Mouse (Mus musculus) kidney, postnatal 4 days (tissue): Measurements from ENCODE around the gene Mdga1.

ENCODE experiments used
- DNase-seq, 2 experiments: peaks; one replicate each; pipeline ENCODE4 v3.0.0; 2021; ENCODE audit warnings: mixed read lengths in 2 of 2

Mdga1 gene

DNA sequence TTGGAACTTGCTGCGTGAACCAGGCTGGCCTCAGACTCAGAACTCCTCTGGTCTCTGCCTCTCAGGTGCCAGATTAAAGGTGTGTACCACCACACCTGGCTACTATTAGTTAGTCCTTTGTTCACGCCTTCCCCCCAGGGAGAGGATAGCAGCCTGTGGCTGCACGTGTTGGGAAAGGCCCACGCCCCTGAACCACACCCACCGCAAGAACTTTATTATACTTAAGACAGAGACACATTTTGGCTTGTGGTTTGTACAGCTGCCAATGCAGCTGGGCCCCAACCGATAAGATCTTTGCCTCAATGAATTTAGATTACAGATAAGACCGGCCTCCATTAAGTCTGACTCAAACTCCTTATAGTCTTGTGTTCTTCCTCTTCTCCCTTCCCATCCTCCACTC, 10.0 kb upstream of the Mdga1 start:
- no peak for DNase-seq

DNA sequence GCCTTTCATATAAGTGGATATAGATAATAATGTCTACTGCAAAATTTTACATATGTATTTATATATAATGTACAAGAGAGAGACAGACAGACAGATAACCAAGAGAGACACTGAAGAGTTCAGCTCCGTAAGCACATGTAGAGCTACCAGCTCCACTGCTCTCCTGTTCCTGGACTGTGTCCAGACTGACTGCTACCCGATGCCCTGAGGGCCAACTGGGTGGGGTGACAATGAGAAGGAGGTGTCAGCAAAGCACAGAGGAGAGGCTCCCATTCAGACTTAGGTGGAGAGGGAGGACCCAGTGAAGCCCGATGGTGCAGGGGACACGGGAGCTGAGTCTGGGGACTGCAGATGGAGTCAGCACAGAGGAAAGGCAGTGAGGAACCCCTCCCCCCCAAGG, 9.1 kb upstream of the Mdga1 start:
- DNase-seq, result no peak

DNA sequence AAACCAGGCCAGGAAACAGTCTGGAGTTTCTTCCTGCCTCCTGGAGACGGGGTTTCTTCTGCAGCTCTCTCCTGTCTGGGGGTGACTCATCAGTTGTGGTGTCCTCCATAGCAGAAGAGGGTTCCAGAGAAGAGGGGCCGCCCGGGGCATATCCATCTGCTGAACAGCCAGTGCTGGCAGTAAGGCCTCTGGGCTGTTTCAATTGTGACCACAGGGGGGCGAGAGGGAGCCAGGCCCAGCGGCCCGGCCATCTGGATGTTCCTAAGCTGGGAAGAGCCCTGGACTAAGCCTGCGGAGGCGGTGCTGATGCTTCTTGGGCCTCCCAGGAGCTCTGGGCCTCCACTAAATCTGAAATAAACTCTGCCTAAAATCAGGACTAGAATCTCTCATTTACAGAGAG, 5.8 kb upstream of the Mdga1 start:
- peak; percentile 93 for DNase-seq

DNA sequence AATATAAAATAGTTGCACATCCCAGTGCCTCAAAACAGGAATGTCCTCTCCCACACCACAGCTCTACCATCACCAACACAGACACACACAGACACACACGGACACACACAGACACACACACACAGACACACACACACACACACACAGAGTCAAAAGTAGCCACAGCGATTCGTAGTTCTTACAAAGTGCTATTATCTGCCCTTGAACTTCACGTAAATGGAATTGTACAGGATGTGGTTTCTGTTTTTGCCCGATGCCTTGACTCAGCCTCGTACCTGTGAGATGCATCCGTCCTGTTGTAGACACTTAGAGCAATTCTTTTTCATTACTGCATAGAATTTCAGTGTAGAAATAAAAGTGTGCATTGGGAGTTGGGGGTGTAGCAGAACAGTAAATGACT, 3.3 kb upstream of the Mdga1 start:
- DNase-seq, result no peak

DNA sequence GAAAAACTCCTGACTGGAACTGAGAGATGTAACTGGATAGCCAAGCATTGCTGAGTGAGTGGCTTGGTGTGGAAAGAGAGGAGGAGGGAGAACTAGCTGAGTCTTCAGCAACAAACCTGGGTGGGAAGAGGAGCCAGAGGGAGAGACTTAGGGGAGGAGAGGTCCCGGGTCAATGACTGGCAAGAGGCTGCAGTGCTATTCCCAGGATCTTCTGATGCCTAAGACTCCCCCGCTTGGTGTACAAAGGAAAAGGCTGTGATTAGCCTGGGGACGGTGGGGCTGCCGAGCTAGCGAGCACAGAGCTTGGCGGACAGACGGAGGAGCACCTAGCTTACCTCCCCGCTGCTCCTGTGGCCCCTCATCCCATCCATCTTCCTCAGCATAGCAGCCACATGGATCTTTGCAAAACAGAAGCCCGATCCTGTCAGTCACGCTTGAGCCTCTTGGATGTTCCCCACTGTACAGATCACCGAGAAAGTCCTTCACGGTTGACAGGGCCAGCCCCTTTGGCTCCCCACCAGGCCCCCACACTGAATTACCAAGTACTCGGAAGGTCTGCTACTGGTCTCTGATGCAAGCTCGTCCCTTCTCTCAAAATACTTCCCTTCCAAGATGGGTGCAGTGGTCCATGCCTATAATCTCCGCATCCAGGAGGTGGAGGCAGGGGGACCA, 2.0 kb upstream of the Mdga1 start:
- peak in 1 of 2 experiments; percentile 41 for DNase-seq

DNA sequence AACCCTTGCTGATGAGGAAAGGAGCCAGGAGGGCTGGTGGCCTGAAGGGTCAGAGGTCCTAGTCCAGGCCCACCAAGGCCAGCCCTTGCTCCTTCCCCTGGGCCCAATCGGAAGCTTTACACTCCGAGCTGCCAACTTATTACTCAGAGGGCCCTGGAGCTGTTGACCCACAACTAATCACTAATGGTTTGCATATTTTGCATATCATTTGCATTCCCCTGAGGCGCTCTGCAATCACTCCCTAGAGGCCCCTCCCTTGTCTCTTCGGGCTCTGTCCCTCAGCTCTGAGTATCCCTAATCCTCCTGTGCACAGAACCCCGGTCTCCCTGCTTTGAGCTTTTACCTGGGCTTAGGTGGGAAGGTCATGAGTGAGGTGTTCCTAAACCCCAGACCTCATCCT, 4.4 kb downstream of the Mdga1 start:
- peak in 1 of 2 experiments; percentile 18 for DNase-seq

DNA sequence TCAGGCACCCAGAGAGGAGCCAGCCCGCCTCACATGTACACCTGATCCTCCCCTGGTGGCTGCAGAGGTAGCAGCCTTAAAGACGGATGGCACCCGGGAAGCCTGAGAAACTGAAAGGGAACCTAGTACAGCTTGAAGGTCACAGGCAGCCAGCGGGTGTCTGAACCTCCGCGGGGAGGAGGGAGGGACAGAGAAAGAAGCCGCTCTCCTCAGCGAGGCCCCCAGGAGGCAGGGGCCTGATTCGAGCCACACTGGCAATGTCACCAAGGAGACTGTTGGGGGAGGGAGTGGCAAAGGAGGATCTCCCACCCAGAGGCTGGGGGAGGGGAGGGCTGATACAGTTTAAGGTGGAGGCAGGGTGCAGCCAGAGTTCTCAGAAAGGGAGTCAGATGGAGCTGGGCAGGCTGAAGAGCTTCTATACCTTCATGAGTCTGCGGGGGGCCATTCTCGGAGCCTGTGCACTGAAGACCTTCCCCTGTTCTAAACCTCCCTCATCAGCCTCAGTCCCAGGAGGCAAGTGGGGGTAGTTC, 6.1 kb downstream of the Mdga1 start:
- DNase-seq, result peak; percentile 37 to 56

DNA sequence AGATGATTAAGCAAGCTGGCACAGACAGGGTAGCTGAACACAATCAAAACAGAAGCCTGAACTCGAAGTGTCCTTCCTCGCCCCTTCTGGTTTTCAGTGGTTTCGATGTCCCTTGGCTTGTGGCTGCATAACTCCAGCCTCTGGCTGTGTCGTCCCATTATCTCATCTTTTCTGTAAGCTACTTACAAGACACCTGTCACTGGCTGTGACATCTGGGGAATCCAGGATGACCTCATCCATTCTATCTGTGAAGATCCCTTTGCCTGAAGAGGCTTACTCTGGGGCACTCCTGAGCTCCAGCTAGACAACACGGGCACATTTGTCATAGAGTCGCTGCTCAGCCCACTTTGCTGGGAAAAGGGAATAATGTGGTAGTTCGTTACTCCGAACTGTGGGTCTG, 14.0 kb downstream of the Mdga1 start:
- no peak for DNase-seq

DNA sequence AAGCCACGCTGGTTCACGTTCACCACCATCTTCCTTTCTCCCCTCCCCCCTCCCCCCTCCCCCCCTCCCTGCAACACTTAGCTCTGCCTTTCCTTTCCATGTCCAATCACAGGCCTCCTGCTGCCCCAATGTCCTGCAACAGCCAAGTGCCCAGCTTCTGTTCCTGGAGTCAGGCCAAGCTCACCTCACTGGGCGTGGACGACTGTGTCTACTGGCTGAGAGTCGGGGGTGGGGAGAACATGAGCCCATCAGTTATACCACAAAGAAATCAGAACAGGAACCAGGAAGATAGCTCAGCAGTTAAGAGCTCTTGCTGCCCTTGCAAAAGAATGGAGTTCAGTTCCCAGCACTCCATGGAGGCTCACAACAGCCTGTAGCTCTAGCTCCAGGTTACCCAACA, 15.6 kb downstream of the Mdga1 start:
- DNase-seq, result no peak

DNA sequence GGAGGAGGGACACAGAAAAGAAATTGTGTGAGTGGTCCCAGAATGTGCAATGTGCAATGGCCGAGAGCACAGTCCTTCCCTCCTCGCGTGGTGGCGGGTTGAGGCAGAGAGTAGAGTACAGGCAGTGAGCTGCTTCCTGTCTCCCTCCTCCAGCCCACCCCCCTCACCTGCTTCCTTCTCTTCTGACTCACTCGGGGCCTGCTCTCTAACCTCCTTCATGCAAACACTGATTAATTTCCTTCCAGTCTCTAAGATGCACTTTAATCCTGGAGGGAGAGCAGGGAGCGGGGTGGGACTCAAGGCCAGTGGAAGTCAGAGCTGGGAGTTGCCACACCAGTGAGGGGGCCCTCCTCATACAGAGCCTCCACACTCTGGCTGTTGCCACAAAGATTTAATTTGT, 18.8 kb downstream of the Mdga1 start:
- peak; percentile 47 to 54 for DNase-seq

DNA sequence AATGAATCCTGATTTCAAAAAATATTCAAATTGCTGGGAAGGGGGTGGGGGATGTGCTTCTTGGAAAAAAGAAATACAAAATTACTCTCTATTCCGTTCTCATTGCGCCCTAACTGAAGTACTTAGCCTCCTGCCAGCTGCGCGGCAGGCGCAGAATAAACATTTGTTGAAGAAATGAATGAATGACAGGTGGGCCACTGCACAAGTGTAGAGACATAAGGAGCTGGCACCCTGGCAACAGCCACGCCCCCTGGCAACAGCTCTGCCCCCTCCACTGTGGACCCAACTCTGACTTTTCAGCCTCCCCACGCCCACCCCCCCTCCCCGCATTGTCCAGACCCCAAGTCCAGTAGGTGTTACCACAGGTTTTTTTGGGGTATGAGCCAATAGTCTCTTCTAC, 19.3 kb downstream of the Mdga1 start:
- DNase-seq, result no peak

DNA sequence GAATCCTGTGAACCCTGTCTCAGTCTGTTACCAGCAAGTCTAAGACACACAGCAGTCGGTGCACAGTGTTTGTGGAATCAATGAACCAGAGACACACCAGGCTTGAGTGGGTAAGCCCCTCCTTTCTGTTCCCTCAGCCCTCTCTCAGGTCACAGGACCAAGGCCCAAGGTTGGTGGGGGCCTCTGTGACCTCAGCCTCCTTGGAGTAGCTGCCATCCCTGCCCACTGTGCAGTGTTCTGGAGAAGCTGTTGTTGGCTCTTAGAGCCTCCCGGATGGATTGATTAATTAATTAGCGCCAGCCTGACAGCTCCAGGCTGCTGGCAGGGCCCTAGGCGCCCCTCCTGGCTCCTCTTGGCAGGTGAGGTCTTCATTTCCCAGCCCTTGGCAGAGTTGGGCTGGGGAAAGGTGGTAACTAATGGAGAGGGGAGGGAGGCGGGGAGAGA, 22.6 kb downstream of the Mdga1 start:
- peak in 1 of 2 experiments; percentile 37 for DNase-seq

DNA sequence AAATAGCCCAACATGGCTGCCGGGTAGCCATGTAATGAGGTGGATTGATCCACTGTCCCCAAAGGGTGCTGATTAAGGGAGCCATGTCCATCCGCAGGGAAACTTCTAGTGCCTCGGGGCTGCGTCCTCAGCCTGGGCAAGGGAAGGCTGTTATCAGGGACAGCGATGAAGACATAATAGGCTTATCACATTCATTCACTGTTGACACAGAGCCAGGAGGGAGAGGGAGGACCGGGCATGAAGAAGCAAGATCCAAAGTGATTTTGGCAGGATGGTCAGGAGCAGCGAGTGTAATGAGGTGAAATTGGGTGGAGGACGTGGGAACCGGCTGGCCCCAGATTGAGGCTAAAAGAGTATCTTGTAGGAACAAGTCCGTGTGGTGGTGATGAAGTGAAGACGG, 25.5 kb downstream of the Mdga1 start:
- no peak for DNase-seq

DNA sequence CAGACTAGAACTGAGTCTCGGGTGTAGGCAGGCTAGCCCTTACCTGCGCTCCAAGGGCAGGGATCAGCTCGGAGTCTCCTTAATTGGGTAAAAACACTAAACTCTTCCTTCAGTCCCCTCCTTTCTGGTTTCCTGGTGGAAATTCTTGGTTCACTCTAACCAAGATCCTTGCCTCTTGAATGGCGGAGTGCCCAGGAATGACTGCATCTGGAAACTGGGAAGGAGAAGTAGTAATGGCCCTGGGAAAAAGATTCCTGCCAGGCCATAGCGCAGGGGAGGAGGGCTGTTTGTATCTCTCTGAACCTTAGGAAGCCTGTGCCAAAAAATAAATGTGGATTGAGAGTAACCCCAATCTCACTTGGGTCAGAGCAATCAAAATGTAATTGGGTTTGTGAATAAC, 30.9 kb downstream of the Mdga1 start:
- DNase-seq, result no peak

DNA sequence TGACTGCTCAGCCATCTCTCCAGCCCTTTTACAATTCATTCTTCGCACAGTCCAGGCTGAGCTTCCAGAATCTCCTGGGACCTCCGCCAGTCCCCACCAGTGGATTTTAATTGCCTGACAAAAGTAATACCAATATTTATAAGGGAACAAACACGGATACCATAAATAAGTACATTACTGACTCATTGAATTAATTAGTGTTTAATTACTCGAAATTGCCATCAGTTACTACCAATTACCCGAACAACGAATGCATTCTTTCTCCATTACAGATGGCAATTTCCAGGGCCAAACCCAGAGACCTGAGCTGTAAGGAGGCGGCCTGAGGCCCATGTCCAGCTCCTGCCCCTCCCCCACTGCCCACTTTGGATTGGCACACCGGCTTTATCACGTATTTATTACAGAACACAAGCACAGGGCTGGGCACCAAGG, 32.5 kb downstream of the Mdga1 start:
- DNase-seq, result no peak

DNA sequence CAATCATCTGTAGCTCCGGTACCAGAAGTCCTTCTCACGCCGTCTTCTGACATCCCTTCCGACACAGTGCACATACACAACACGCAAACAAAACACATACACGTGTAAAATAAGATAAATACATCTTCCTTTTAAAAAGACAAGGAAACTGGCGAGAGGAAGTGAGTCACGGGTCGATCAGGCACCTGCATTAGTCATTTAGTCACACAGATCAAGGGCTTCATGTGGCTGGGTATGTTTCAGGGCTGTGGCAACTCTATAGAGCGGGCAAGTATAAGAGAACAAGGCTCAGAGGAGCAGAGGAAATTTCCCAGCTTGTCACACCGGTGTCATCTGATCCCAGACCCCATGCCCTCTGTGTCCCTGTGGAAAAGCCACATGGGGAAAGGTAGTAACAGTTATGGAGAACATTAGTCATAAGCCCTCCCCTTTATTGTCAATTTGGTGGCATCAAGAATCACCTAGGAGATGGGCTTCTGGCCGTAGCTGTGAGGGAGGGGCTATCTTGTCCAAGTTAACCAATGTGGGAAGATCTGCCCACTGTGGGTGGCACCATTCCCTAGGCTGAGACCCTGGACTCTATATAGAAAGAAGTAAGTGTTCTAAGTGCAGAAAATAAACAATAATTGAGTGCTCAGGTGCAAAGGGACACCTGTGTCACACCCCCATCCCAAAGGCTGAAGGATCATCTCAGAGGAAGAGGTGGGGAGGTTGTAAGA, 35.6 kb downstream of the Mdga1 start:
- DNase-seq, result no peak

DNA sequence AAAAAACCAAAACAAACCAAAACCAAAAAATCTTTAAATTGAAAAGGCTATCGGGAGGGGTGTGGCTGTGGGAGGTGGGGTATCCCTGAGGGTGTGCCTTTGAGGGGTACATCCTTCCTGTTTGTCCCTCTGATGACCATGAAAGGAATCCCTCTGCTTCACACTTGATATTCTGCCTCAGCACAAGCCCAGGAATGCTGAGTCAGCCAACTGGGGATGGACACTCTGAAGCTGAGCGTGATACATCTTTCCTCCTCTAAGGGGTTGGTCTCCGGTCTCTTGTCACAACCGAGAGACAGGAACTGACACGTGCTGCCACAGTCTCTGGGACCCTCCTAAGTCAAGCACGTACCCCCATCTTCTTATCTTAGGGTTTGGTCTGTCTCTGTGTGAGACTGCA, 37.1 kb downstream of the Mdga1 start:
- no peak for DNase-seq

DNA sequence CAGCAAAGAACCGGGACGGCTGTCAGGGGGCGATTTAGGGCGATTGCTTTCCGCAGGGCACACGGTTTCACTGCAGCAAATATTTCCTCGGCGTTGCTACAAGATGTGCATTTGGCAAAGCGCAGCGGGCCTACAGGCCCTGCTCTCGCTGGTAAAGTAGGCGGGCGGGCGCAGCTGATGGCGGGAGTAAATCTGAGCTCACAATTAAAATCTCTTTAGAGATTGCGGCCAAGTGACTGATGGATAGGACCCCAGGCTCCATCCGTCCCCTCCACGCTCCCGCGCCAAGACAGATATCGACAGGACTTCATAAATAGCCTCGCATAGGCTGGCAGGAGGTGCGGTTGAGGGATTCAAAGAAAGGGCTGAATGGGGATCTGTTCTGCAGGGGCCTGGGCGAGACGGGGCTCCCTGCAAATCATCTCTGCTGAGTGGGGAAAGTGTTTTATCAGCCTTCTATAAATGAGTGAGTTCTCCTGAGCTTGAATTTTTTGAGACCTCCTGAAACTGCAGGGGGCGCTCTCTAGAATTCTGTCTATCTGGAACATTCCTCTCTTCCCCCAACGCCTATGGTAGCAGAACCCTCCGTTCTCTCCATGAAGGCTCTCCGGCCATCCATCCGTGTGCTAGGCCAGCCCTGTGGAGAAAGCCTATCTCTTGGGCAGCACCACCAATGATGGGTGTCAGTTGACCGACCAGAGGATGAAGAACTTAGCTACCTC, 38.5 kb downstream of the Mdga1 start:
- DNase-seq, result no peak

DNA sequence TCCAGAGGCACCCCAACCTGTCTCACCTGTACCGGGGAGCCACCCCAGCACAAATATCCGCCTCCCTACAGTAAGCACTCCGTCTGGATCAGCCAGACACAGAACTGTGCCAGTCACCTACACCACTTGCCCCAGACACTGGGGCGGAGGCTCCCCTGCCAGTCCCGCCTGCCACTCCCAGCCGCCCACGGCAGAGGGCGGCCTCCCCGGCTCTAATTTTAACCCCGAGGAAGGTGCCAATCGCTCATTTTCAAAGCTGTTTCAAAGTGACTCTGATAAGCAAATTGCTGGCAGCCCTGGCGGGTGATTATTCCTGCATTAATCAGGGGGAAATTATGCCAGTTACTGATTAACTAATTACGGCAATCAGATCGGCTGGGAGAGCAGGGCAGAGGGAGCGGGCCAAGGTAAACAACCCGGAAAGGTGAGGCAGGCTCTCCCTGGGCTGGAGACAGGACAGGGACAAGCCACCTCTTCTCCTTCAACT, 41.1 kb downstream of the Mdga1 start:
- peak; percentile 68 to 72 for DNase-seq

DNA sequence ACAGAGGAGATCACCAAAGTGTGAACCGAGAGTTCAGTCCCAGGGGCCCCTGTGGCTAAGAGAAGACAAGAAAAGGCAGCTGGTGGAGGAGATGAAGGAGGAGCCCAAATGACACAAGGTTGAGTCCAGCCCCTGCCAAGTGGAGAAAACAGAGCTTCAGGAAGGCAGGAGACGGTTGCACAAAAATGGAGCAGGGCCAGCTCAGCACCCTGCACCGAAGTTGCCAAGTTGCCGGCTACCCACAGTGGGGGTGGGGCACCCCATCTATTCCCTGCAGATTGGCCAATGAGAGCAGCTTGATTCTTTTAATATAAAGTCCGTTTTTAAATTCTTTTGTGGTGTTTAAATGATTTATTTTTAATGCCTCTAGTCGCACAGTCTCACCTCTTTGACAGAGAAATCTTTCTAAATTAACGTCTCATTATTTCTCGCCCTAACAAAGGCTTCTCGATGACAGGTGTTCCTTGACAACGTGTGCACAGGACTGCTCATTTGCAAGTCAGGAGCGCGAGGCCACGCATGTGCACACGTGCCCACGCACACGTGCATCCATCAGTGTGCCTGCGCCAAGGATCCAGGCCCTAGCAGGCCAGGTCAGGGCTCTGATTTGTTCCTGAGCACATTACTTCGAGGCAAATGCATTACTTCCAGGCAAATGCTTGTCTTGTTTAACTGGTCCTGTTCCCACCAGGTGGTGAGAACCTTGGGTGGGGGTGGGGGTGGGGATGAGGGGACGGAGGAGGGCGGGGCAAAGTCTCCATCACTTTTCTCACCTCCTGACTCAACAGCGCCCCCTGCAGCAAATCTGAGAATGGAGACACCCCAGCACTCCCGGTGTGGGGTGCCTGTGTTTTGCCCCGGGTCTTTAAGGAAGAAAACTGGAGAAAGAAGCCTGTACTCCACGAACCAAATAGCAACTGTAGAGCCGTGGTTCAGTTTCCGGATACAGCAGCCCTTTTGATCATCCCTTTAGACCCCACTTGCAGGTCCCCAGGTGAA, 44.0 kb downstream of the Mdga1 start:
- no peak for DNase-seq

DNA sequence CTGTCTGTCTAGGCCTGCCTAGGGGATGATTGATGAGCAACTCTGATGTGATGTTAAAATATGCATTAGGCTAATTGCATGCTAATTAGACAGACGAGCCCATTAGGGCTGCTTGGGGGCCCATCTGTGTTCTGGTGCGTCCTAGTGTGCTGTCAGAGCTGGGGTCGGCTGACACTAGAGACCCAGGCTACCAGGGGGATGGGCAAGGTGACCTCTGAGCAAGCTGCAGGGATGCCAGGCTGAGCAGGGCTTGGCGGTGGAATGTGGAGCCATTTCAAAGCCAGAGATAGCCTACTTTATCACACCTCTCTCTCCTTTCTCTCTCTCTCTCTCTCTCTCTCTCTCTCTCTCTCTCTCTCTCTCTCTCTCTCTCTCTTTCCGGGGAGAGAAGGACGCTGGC, 49.8 kb downstream of the Mdga1 start:
- no peak for DNase-seq

DNA sequence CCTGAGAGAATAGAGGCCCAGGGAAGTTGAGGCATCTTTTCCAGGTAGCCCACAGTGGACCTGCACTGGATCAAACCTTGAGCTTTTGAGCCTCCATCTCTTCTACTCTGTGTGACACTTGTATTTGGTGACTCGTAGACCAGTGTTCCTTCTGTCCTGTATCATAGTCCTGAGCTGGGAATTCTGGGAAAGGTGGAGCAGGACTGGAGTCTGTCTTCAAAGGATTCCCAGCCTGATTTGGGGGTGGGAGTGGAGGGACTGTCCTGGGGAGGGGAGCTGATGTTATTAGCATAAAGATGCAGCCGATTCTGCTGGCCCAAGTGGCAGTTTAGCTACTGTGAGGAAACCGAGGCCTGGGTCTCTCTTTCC, 50.4 kb downstream of the Mdga1 start:
- DNase-seq, result no peak
